Mouse (Mus musculus) small intestine, adult 2 months (tissue): ENCODE data around the gene Six2. TPM values are rescaled to one million over a fixed set of nuclear protein-coding genes. Genes with fewer than 3 reads are reported as not detected.
A peak's percentile ranks its signal among the peaks of the same experiment; 100 is the strongest.

Source experiments
- H3K27ac ChIP-seq: fragments of 200-500 bp; 2 replicates; pipeline ENCODE4 v1.5.1; 2012; ENCODE audit warnings: low read depth, low read length, control low read depth, inconsistent platforms; ENCODE audit not compliant: insufficient read depth
- H3K27me3 ChIP-seq: fragments of 200-500 bp; 2 replicates; pipeline ENCODE4 v1.6.1; 2012; ENCODE audit warnings: mild to moderate bottlenecking, moderate library complexity, low read length, inconsistent platforms; ENCODE audit not compliant: control insufficient read depth, insufficient read depth
- H3K36me3 ChIP-seq: fragments of 200-500 bp; 2 replicates; pipeline ENCODE4 v1.6.1; 2012; ENCODE audit warnings: mild to moderate bottlenecking, low read length, control low read depth, inconsistent platforms; ENCODE audit not compliant: control insufficient read depth, insufficient read depth
- H3K4me1 ChIP-seq: fragments of 200-500 bp; 2 replicates; pipeline ENCODE4 v1.6.1; 2012; ENCODE audit warnings: low read length, inconsistent platforms, mixed read lengths; ENCODE audit not compliant: control insufficient read depth, insufficient read depth, insufficient read length
- H3K4me3 ChIP-seq: fragments of 200-500 bp; 2 replicates; pipeline ENCODE4 v1.5.1; 2012; ENCODE audit warnings: low read depth, mild to moderate bottlenecking, control low read depth, inconsistent platforms, low read length, moderate library complexity
- CTCF ChIP-seq: fragments of 200-500 bp; IDR thresholded peaks from 2 replicates; pipeline ENCODE4 v1.5.1; 2012; ENCODE audit warnings: low read depth, mild to moderate bottlenecking, control low read depth, inconsistent platforms, low read length, moderate library complexity, mixed read lengths; ENCODE audit not compliant: insufficient replicate concordance, insufficient read length; ENCODE audit errors: extremely low read depth
- POLR2A ChIP-seq: fragments of 200-500 bp; IDR thresholded peaks from 2 replicates; pipeline ENCODE4 v1.6.1; 2012; ENCODE audit warnings: low read depth, mild to moderate bottlenecking, control low read depth, inconsistent platforms, low read length, moderate library complexity
- WGBS: fragments of 180-500 bp; shearing (Covaris S2); methylation state at CpG from one replicate; pipeline ENCODE4 v1.1.7; 2018; 5-methylcytosine and 5-hydroxymethylcytosine counted together
- polyA plus RNA-seq: library from polyadenylated mRNA; depleted of rRNA; stranded (reverse); fragments of >200 nt; gene quantifications from 2 replicates; pipeline ENCODE4 v1.2.3, GENCODE M21; 2012

Six2 gene
- polyA plus RNA-seq, 1 experiment, result not detected

- no peak overlapping the region for H3K4me3 ChIP-seq
- no peak overlapping the region for H3K27ac ChIP-seq
- H3K27me3 ChIP-seq, result peaks cover 51% of the 10 kb centered on the region
- no peak for TF ChIP-seq CTCF
- TF ChIP-seq POLR2A, result no peak
- H3K36me3 ChIP-seq, result no peaks in the 10 kb centered on the region
- 10% methylated on average over 19 of the region's 19 CpGs for WGBS
- no peaks in the 10 kb centered on the region for H3K4me1 ChIP-seq
Observed at GRCm38 (mm10) chr17:85680851-85681550, 7.1 kb downstream of the Six2 start.

- no peaks in the 10 kb centered on the region for H3K36me3 ChIP-seq
- no peak overlapping the region for H3K4me3 ChIP-seq
- TF ChIP-seq POLR2A (no peak), CTCF (no peak)
- peaks cover 48% of the 10 kb centered on the region for H3K27me3 ChIP-seq
- H3K4me1 ChIP-seq, result no peaks in the 10 kb centered on the region
- H3K27ac ChIP-seq, result no peak overlapping the region
- 5% methylated on average over 21 of the region's 21 CpGs for WGBS
Observed at GRCm38 (mm10) chr17:85680116-85680850, 7.8 kb downstream of the Six2 start.

- no peaks in the 10 kb centered on the region for H3K4me1 ChIP-seq
- no peak overlapping the region for H3K27ac ChIP-seq
- WGBS, result 4% methylated on average over 15 of the region's 15 CpGs
- no peaks in the 10 kb centered on the region for H3K36me3 ChIP-seq
- peaks cover 42% of the 10 kb centered on the region for H3K27me3 ChIP-seq
- no peak overlapping the region for H3K4me3 ChIP-seq
- no peak for TF ChIP-seq POLR2A
- no peak for TF ChIP-seq CTCF
Observed at GRCm38 (mm10) chr17:85679651-85680050, 8.4 kb downstream of the Six2 start.

- Histone ChIP-seq H3K27me3 (peaks cover 3% of the 10 kb centered on the region; the same call in 1 of the 2 replicates), H3K4me3 (no peak overlapping the region), H3K27ac (no peak overlapping the region), H3K36me3 (no peaks in the 10 kb centered on the region), H3K4me1 (no peaks in the 10 kb centered on the region)
- WGBS, result 2% methylated on average over 20 of the region's 20 CpGs
- TF ChIP-seq POLR2A (no peak), CTCF (peak; percentile 67; the same call in 1 of the 2 replicates)
Observed at GRCm38 (mm10) chr17:85664618-85665320, 23.3 kb downstream of the Six2 start.

- Histone ChIP-seq H3K36me3 (no peaks in the 10 kb centered on the region), H3K27me3 (peaks cover 3% of the 10 kb centered on the region; the same call in 1 of the 2 replicates), H3K27ac (no peak overlapping the region), H3K4me1 (no peaks in the 10 kb centered on the region), H3K4me3 (no peak overlapping the region)
- 34% methylated on average over 2 of the region's 2 CpGs for WGBS
- TF ChIP-seq POLR2A (no peak), CTCF (no peak)
Observed at GRCm38 (mm10) chr17:85664202-85664601, 23.9 kb downstream of the Six2 start.

- H3K27me3 ChIP-seq, result peaks cover 3% of the 10 kb centered on the region; the same call in 1 of the 2 replicates
- H3K4me3 ChIP-seq, result no peak overlapping the region
- H3K27ac ChIP-seq, result no peak overlapping the region
- WGBS, result 53% methylated on average over 5 of the region's 5 CpGs
- TF ChIP-seq CTCF, result no peak
- no peak for TF ChIP-seq POLR2A
- H3K4me1 ChIP-seq, result no peaks in the 10 kb centered on the region
- no peaks in the 10 kb centered on the region for H3K36me3 ChIP-seq
Observed at GRCm38 (mm10) chr17:85661521-85661920, 26.6 kb downstream of the Six2 start.
